Mouse (Mus musculus): ENCODE results near the gene Tmem274. TPM values are rescaled to one million over a fixed set of nuclear protein-coding genes. Genes with fewer than 3 reads are reported as not detected.
A peak's percentile ranks its signal among the peaks of the same experiment; 100 is the strongest.
"Not testable (repeated sequence)": the region's sequence is repeated elsewhere in the genome, so short reads cannot be mapped to it uniquely, and the experiment has no call there.

Tmem274 gene
- total RNA-seq (2021), result not detected

- intact Hi-C loops (cut with DNase I), result no loop called here
- DNase-seq (ENCODE audit: low spot score in 2 of 2), result no peak
Observed at GRCm38 (mm10) chr4:149477078-149477477, at the start of gene Tmem274. TSS of gene Tmem274 (plus strand) at chr4:149477378.

GRCm38 (mm10) chr4:149429592-149429991 lies 47.6 kb upstream of the Tmem274 start:
- DNase-seq (ENCODE audit: low spot score in 2 of 2), result no peak
- intact Hi-C loops (cut with DNase I), result no loop called here

DNA sequence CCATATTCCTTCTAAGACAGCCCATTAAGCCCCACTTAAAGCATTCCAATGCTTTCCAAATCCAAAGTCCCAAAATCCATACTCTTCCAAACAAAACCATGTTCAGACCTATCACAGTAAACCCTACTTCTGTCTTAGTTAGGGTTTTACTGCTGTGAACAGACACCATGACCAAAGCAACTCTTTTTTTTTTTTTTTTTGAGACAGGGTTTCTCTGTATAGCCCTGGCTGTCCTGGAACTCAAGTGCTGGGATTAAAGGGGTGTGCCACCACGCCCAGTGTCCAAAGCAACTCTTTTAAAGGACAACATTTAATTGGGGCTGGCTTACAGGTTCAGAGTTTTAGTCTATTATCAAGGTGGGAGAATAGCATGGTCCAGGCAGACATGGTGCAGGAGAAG lies 45.3 kb upstream of the Tmem274 start:
- DNase-seq (ENCODE audit: low spot score in 2 of 2); intact Hi-C loops (cut with DNase I): not testable (repeated sequence)

DNA sequence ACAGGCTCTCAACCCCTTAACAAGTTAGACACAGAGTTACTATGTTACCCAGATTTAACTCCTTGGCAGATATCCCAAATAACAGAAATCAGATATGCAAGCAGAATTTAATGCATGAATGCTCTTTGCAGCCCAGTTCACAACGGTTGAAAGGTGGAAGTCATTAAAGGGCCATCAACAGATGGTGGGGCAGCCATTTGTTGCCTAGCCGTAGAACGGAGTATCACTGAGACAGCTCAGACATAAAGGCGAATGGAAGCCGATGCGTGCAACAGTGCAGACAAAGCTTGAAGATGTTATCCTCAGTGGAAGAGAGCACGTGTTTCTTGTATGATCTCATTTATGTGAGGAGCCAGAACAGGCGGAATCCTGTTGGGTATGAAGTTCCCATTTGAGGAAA lies 36.6 kb upstream of the Tmem274 start:
- intact Hi-C loops (cut with DNase I), result no loop called here
- no peak for DNase-seq (ENCODE audit: low spot score in 2 of 2)

GRCm38 (mm10) chr4:149442436-149442835 lies 34.7 kb upstream of the Tmem274 start:
- intact Hi-C loops (cut with DNase I), result no loop called here
- no peak for DNase-seq (ENCODE audit: low spot score in 2 of 2)

DNA sequence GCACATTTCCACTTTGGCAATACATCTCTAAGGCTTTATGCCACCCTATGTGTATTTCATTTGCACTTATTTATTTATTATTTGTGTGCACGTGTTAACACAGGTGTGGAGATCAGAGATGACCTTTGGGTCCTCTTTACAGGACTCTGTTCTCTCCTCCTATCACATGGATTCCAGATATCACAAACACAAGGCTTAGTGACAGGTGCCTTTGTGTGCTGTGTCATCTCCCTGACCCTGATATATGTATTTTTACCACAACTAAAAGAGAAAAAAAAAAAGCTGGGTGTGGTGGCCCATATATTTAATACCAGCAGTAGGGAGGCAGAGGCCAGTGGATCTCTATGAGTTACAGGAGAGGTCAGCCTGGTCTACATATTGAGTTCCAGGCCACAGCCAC lies 32.7 kb upstream of the Tmem274 start:
- intact Hi-C loops (cut with DNase I), result no loop called here
- no peak for DNase-seq (ENCODE audit: low spot score in 2 of 2)

- DNase-seq (ENCODE audit: low spot score in 2 of 2), result peak; percentile 85 to 94
- intact Hi-C loops (cut with DNase I), result loop anchor here (1.0 kb wide), 1 partner anchor 19 kb away; the partner anchor contains the start of gene Ube4b
Observed at GRCm38 (mm10) chr4:149444964-149445701, 32.0 kb upstream of the Tmem274 start.

- peak in 1 of 2 experiments; percentile 16 for DNase-seq (ENCODE audit: low spot score in 2 of 2)
- intact Hi-C loops (cut with DNase I), result loop anchor here (1.0 kb wide), 1 partner anchor 20 kb away; the partner anchor contains the start of gene Ube4b
Observed at GRCm38 (mm10) chr4:149445868-149446267, 31.3 kb upstream of the Tmem274 start.

- intact Hi-C loops (cut with DNase I), result no loop called here
- DNase-seq (ENCODE audit: low spot score in 2 of 2), result no peak
Observed at GRCm38 (mm10) chr4:149446309-149446708, 30.9 kb upstream of the Tmem274 start.

DNA sequence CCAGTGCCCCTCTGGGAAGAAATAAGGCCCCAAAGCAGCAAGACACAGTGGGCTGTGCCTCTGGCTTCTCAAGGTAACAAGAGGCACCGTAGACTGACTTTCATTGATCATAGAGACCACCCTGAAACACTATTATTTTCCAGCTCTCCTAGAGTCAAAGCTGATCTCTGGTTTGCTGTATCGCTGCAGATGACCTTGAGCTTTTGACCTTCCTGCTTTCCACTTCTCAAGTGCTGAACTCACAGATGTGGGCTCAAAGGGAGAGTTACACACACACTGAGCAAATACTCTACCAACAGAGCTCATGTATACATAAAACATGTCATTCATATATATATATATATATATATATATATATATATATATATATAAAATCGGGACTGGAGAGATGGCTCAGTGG lies 26.5 kb upstream of the Tmem274 start:
- intact Hi-C loops (cut with DNase I), result no loop called here
- DNase-seq (ENCODE audit: low spot score in 2 of 2), result no peak

DNA sequence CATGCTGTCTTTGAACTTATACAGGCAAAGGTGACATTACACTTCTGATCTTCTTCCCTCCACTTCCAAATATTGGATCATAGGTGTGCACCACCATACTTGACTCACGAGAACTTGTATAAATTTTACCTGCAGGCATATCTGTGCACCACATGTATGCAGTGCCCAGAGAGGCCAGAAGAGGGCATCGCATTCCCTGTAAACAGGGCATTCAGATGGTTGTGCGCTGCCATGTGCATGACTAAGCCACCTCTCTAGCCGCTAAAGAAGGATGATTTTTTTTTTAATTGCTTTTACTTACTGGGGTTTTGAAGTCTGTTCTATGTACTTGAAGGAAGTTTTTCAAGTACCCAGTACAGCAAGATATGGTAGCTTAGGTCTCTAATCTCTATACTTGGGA lies 23.5 kb upstream of the Tmem274 start:
- no peak for DNase-seq (ENCODE audit: low spot score in 2 of 2)
- intact Hi-C loops (cut with DNase I), result no loop called here

- DNase-seq (ENCODE audit: low spot score in 2 of 2), result no peak
- intact Hi-C loops (cut with DNase I), result no loop called here
Observed at GRCm38 (mm10) chr4:149454263-149454662, 22.9 kb upstream of the Tmem274 start.

DNA sequence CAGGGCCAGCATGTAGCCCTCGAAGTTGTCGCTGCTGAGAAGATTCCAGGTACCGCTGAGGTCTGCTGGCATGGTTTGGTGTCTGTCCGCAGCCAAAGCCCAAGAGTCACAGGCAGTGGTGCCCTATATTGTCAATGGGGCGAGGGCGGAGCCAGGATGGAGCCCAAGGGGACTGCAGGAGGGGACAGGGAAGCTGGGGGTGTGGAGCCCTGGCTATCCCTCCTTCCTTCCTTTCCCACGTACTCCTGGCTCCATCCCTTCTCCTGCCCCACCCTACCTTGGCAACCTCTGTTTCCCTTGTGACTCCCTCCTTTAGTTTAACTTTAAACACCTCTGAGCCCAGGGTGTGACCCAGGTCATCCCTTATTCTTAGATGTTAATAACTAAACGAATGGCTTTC lies 22.3 kb upstream of the Tmem274 start, which contains the start of gene Rbp7:
Gene Rbp7 (minus strand): TSS at position 100 of the 400 bp plus-strand sequence.
- no peak for DNase-seq (ENCODE audit: low spot score in 2 of 2)
- intact Hi-C loops (cut with DNase I), result no loop called here

DNA sequence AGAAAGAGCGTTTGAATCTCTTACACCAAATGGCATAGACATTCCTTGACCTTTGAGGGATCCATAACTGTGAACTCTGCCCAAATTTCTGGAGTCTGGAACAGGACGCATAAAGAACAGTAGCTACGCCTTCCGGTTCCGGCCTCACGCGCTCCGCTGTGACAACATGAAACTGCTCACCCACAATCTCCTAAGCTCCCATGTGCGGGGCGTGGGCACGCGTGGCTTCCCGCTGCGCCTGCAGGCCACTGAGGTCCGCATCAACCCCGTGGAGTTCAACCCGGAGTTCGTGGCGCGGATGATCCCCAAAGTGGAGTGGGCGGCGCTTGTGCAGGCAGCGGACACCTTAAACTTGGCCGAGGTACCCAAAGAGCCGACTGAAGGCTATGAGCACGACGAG lies 20.0 kb upstream of the Tmem274 start:
- intact Hi-C loops (cut with DNase I); DNase-seq (ENCODE audit: low spot score in 2 of 2): not testable (repeated sequence)

- DNase-seq (ENCODE audit: low spot score in 2 of 2), result no peak
- intact Hi-C loops (cut with DNase I), result no loop called here
Observed at GRCm38 (mm10) chr4:149457831-149458430, 19.2 kb upstream of the Tmem274 start.

- DNase-seq (ENCODE audit: low spot score in 2 of 2), result no peak
- intact Hi-C loops (cut with DNase I), result no loop called here
Observed at GRCm38 (mm10) chr4:149458526-149458925, 18.7 kb upstream of the Tmem274 start.

DNA sequence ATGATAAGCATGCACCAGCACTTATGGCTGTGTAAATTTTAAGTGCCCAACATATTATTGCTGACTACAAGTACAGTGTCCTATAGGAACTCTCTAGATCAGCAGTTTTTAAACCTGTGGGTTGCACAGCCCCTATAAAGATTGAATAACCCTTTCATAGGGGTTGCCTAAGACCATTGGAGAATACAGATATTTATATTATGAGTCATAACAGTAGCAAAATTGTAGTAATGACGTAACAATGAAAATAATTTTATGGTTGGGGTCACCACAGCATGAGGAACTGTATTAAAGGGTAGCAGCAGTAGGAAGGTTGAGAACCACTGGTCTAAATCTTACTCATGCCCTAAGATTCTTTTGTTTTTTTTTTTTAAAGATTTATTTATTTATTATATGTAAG lies 17.8 kb upstream of the Tmem274 start:
- no peak for DNase-seq (ENCODE audit: low spot score in 2 of 2)
- intact Hi-C loops (cut with DNase I), result no loop called here

GRCm38 (mm10) chr4:149460475-149460874 lies 16.7 kb upstream of the Tmem274 start:
- DNase-seq (ENCODE audit: low spot score in 2 of 2); intact Hi-C loops (cut with DNase I): not testable (repeated sequence)

GRCm38 (mm10) chr4:149461579-149462304 lies 15.4 kb upstream of the Tmem274 start:
- intact Hi-C loops (cut with DNase I), result no loop called here
- no peak for DNase-seq (ENCODE audit: low spot score in 2 of 2)

- no peak for DNase-seq (ENCODE audit: low spot score in 2 of 2)
- intact Hi-C loops (cut with DNase I), result no loop called here
Observed at GRCm38 (mm10) chr4:149462305-149462971, 14.7 kb upstream of the Tmem274 start.

Data from left cerebral cortex, postnatal 25 days (tissue).